Mouse (Mus musculus) erythroblast, embryonic 14.5 days (primary cell): ENCODE results near the gene Selplg.

Source experiments
- GATA1 ChIP-seq: IDR thresholded peaks from 2 replicates; pipeline ENCODE4 v1.6.1; 2012; ENCODE audit warnings: low read length, inconsistent platforms, mixed read lengths
- TAL1 ChIP-seq: IDR thresholded peaks from 3 replicates; pipeline ENCODE4 v1.6.1; 2012; ENCODE audit warnings: low read length, inconsistent platforms, mixed read lengths

GRCm38 (mm10) chr5:113824228-113824627, 8.2 kb downstream of the Selplg start:
- TF ChIP-seq GATA1: no peak
- no peak for TF ChIP-seq TAL1
